Mouse (Mus musculus) MEL (cell line): ENCODE measurements around the gene Socs7. TPM values are rescaled to one million over a fixed set of nuclear protein-coding genes. Genes with fewer than 3 reads are reported as not detected.

Experiments
- DNase-seq: peaks from one replicate; pipeline ENCODE4 v3.0.0; 2011; ENCODE audit warnings: low read depth, low spot score
- H3K27ac ChIP-seq: 2 replicates; pipeline ENCODE4 v1.5.1; 2012; ENCODE audit warnings: low read depth, mild to moderate bottlenecking, control low read depth, low read length, moderate library complexity; ENCODE audit not compliant: control insufficient read depth
- H3K27me3 ChIP-seq, 2 experiments: fragments of 150-350 bp in 1 of 2; sonication (generic) in 1 of 2; 2 replicates each; pipeline ENCODE4 v1.6.1; 2012; ENCODE audit warnings: low read length in 2 of 2, mild to moderate bottlenecking in 2 of 2, improper control_type of control experiment in 1 of 2, moderate library complexity in 1 of 2; ENCODE audit not compliant: insufficient read depth in 2 of 2, control insufficient read depth in 1 of 2
- H3K36me3 ChIP-seq, 2 experiments: 2 replicates each; pipeline ENCODE4 v1.6.1; 2012 to 2014; ENCODE audit warnings: low read length in 2 of 2, improper control_type of control experiment in 1 of 2, inconsistent platforms in 1 of 2, mild to moderate bottlenecking in 1 of 2; ENCODE audit not compliant: insufficient read depth in 2 of 2, control insufficient read depth in 1 of 2
- H3K4me1 ChIP-seq, 2 experiments: fragments of 150-350 bp in 1 of 2; sonication (generic) in 1 of 2; 2 replicates each; pipeline ENCODE4 v1.6.1; 2012; ENCODE audit warnings: low read length in 2 of 2, improper control_type of control experiment in 1 of 2, mild to moderate bottlenecking in 1 of 2; ENCODE audit not compliant: insufficient read depth in 2 of 2, control insufficient read depth in 1 of 2
- H3K4me3 ChIP-seq, 2 experiments: fragments of 150-350 bp in 1 of 2; sonication (generic) in 1 of 2; 2 replicates each; pipeline ENCODE4 v1.5.1; 2012; ENCODE audit warnings: low read depth in 2 of 2, low read length in 2 of 2, mild to moderate bottlenecking in 2 of 2, moderate library complexity in 2 of 2, control low read depth in 1 of 2, improper control_type of control experiment in 1 of 2; ENCODE audit not compliant: control insufficient read depth in 1 of 2, insufficient read depth in 1 of 2
- H3K79me2 ChIP-seq: 2 replicates; pipeline ENCODE4 v1.6.1; 2012; ENCODE audit warnings: mild to moderate bottlenecking, low read length, moderate library complexity; ENCODE audit not compliant: control insufficient read depth, poor library complexity, insufficient read depth
- H3K9ac ChIP-seq: 2 replicates; pipeline ENCODE4 v1.6.1; 2012; ENCODE audit warnings: low read depth, mild to moderate bottlenecking, control low read depth, low read length, moderate library complexity; ENCODE audit not compliant: control insufficient read depth, poor library complexity, severe bottlenecking
- H3K9me3 ChIP-seq: fragments of 150-350 bp; sonication (generic); replicated peaks from 2 replicates; pipeline ENCODE4 v1.6.1; 2012; ENCODE audit warnings: mild to moderate bottlenecking, low read length, improper control_type of control experiment, moderate library complexity; ENCODE audit not compliant: insufficient read depth
- BHLHE40 ChIP-seq: IDR thresholded peaks from 2 replicates; pipeline ENCODE4 v1.6.1; 2012; ENCODE audit warnings: low read depth, mild to moderate bottlenecking, inconsistent platforms, low read length, improper control_type of control experiment, borderline replicate concordance
- CHD2 ChIP-seq: IDR thresholded peaks from 2 replicates; pipeline ENCODE4 v1.6.1; 2011; ENCODE audit warnings: low read length, improper control_type of control experiment
- CTCF ChIP-seq, 3 experiments: IDR thresholded peaks in 2 of 3; conservative IDR thresholded peaks in 1 of 3; 2 replicates each; pipeline ENCODE4 v1.5.1; 2011 to 2012; ENCODE audit warnings: low read length in 3 of 3, low read depth in 2 of 3, mild to moderate bottlenecking in 2 of 3, improper control_type of control experiment in 1 of 3, inconsistent platforms in 1 of 3, mixed read lengths in 1 of 3, moderate library complexity in 1 of 3; ENCODE audit not compliant: control insufficient read depth in 1 of 3, insufficient read depth in 1 of 3, poor library complexity in 1 of 3, severe bottlenecking in 1 of 3
- EP300 ChIP-seq, 2 experiments: IDR thresholded peaks; 2 replicates each; pipeline ENCODE4 v1.6.1; 2011; ENCODE audit warnings: improper control_type of control experiment in 2 of 2, low read length in 2 of 2, low read depth in 1 of 2, mild to moderate bottlenecking in 1 of 2
- GABPA ChIP-seq: IDR thresholded peaks from 2 replicates; pipeline ENCODE4 v1.6.1; 2012; ENCODE audit warnings: low read depth, mild to moderate bottlenecking, inconsistent platforms, low read length, improper control_type of control experiment, moderate library complexity
- GATA1 ChIP-seq: IDR thresholded peaks from 2 replicates; pipeline ENCODE4 v1.6.1; 2011; ENCODE audit warnings: low read depth, low read length, improper control_type of control experiment
- HCFC1 ChIP-seq: IDR thresholded peaks from 2 replicates; pipeline ENCODE4 v1.6.1; 2012; ENCODE audit warnings: low read depth, mild to moderate bottlenecking, inconsistent platforms, low read length, improper control_type of control experiment, moderate library complexity
- JUND ChIP-seq: IDR thresholded peaks from 2 replicates; pipeline ENCODE4 v1.6.1; 2011; ENCODE audit warnings: low read depth, mild to moderate bottlenecking, improper control_type of control experiment, low read length
- MAFK ChIP-seq: IDR thresholded peaks from 2 replicates; pipeline ENCODE4 v1.6.1; 2011; ENCODE audit warnings: low read depth, mild to moderate bottlenecking, low read length, improper control_type of control experiment, borderline replicate concordance
- MAX ChIP-seq: IDR thresholded peaks from 2 replicates; pipeline ENCODE4 v1.6.1; 2011; ENCODE audit warnings: low read length, improper control_type of control experiment
- MAZ ChIP-seq: IDR thresholded peaks from 2 replicates; pipeline ENCODE4 v1.6.1; 2012; ENCODE audit warnings: low read depth, mild to moderate bottlenecking, inconsistent platforms, low read length, improper control_type of control experiment
- MEF2A ChIP-seq: IDR thresholded peaks from 2 replicates; pipeline ENCODE4 v1.6.1; 2014; ENCODE audit warnings: low read depth, mild to moderate bottlenecking, inconsistent platforms, low read length, improper control_type of control experiment; ENCODE audit not compliant: poor library complexity, insufficient replicate concordance, severe bottlenecking; ENCODE audit errors: extremely low read depth
- MXI1 ChIP-seq: IDR thresholded peaks from 2 replicates; pipeline ENCODE4 v1.6.1; 2011; ENCODE audit warnings: mild to moderate bottlenecking, low read depth, low read length, improper control_type of control experiment
- MYB ChIP-seq: IDR thresholded peaks from 2 replicates; pipeline ENCODE4 v1.6.1; 2011; ENCODE audit warnings: mild to moderate bottlenecking, low read depth, low read length, improper control_type of control experiment
- NELFE ChIP-seq: IDR thresholded peaks from 2 replicates; pipeline ENCODE4 v1.6.1; 2011; ENCODE audit warnings: low read depth, low read length, improper control_type of control experiment
- RAD21 ChIP-seq: IDR thresholded peaks from 2 replicates; pipeline ENCODE4 v1.6.1; 2011; ENCODE audit warnings: mild to moderate bottlenecking, low read depth, low read length, improper control_type of control experiment
- SIN3A ChIP-seq: IDR thresholded peaks from 2 replicates; pipeline ENCODE4 v1.6.1; 2012; ENCODE audit warnings: low read length, improper control_type of control experiment, inconsistent platforms
- SMC3 ChIP-seq: IDR thresholded peaks from 2 replicates; pipeline ENCODE4 v1.6.1; 2011; ENCODE audit warnings: low read depth, low read length, improper control_type of control experiment
- TAL1 ChIP-seq: IDR thresholded peaks from 2 replicates; pipeline ENCODE4 v1.6.1; 2012; ENCODE audit warnings: mild to moderate bottlenecking, inconsistent platforms, low read length, moderate library complexity, mixed read lengths
- TCF12 ChIP-seq: IDR thresholded peaks from 2 replicates; pipeline ENCODE4 v1.6.1; 2014; ENCODE audit warnings: low read depth, mild to moderate bottlenecking, inconsistent platforms, low read length, improper control_type of control experiment, moderate library complexity
- UBTF ChIP-seq: IDR thresholded peaks from 2 replicates; pipeline ENCODE4 v1.6.1; 2012; ENCODE audit warnings: low read depth, mild to moderate bottlenecking, inconsistent platforms, low read length, improper control_type of control experiment, moderate library complexity, borderline replicate concordance; ENCODE audit not compliant: insufficient read depth
- USF1 ChIP-seq: IDR thresholded peaks from 2 replicates; pipeline ENCODE4 v1.6.1; 2014; ENCODE audit warnings: low read depth, mild to moderate bottlenecking, inconsistent platforms, low read length, improper control_type of control experiment, moderate library complexity
- ZC3H11A ChIP-seq: IDR thresholded peaks from 2 replicates; pipeline ENCODE4 v1.6.1; 2012; ENCODE audit warnings: low read depth, mild to moderate bottlenecking, inconsistent platforms, low read length, improper control_type of control experiment
- ZKSCAN1 ChIP-seq: IDR thresholded peaks from 2 replicates; pipeline ENCODE4 v1.6.1; 2012; ENCODE audit warnings: low read depth, mild to moderate bottlenecking, inconsistent platforms, low read length, improper control_type of control experiment, moderate library complexity
- ZMIZ1 ChIP-seq: IDR thresholded peaks from 2 replicates; pipeline ENCODE4 v1.6.1; 2012; ENCODE audit warnings: low read depth, mild to moderate bottlenecking, inconsistent platforms, low read length, improper control_type of control experiment, moderate library complexity
- polyA plus RNA-seq, 2 experiments: library from polyadenylated mRNA; stranded (reverse) in 1 of 2; unstranded in 1 of 2; fragments of >175 nt in 1 of 2; fragments of >200 nt in 1 of 2; gene quantifications; 2 replicates each; pipeline versions ENCODE4 v1.2.1 to v1.2.4; 2012; ENCODE audit warnings: low replicate concordance in 2 of 2, low read depth in 1 of 2; ENCODE audit not compliant: insufficient read length in 2 of 2, insufficient read depth in 1 of 2, missing spikeins in 1 of 2
- total RNA-seq: library from RNA; depleted of rRNA; stranded (reverse); fragments of 300-350 nt; gene quantifications from 2 replicates; pipeline ENCODE4 v1.2.3, GENCODE M21; 2012

Socs7 gene
- total and polyA plus RNA-seq, 3 experiments: 19.3 to 21.0 TPM; not detected in 1

GRCm38 (mm10) chr11:97334400-97334799 lies 28.0 kb upstream of the Socs7 start:
- peaks cover 0 to 3% of the 10 kb centered on the region in 2 experiments; a peak in 2 of 4 replicates for H3K27me3 ChIP-seq

DNA sequence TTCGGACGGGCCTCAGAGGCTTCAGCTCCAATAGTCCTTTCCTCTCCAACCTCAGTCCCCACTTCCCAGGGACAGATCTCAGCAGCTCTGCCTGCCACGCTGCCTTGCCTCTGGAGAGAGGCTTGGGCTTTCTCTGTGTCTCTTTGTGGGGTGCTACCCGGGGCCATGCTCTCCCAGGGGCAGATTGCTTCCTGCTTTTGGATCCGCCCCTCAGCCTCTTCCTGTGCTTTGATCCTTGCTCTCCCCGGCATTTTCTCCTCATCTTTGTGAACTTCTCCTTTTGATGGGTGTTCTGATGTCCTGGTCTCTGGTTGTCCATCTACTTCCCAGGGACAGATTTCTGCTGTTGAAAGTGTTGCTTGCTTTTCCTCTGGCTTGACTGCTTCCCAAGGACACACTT lies 26.1 kb upstream of the Socs7 start:
- no peaks in the 10 kb centered on the region for H3K4me1 ChIP-seq
- H3K27me3 ChIP-seq: peaks cover 0 to 3% of the 10 kb centered on the region in 2 experiments; a peak in 2 of 4 replicates

More at GRCm38 (mm10) chr11:97334400-97334799, 28.0 kb upstream of the Socs7 start:
- no peak for TF ChIP-seq USF1
- no peak for TF ChIP-seq ZMIZ1
- no peak for TF ChIP-seq NELFE
- TF ChIP-seq HCFC1: no peak
- no peak for TF ChIP-seq CHD2
- no peak for TF ChIP-seq CTCF (IDR thresholded peaks at IDR 0.05 in 2 of 3, conservative IDR thresholded peaks at IDR 0.05 in 1 of 3; ENCODE audit: control insufficient read depth in 1 of 3, insufficient read depth in 1 of 3, low read depth in 2 of 3, low read length in 3 of 3, poor library complexity in 1 of 3, severe bottlenecking in 1 of 3)
- no peak for TF ChIP-seq SMC3
- no peak for TF ChIP-seq RAD21
- TF ChIP-seq MYB: no peak
- TF ChIP-seq TCF12: no peak
- no peak for TF ChIP-seq MXI1
- no peak for TF ChIP-seq MAZ
- Histone ChIP-seq H3K9ac (no peak overlapping the region), H3K27ac (no peak overlapping the region), H3K36me3 (no peaks in the 10 kb centered on the region), H3K79me2 (no peaks in the 10 kb centered on the region), H3K4me1 (no peaks in the 10 kb centered on the region), H3K4me3 (no peak overlapping the region), H3K9me3 (no peaks in the 10 kb centered on the region)
- DNase-seq: no peak

More for the DNA sequence above, 26.1 kb upstream of the Socs7 start:
- no peaks in the 10 kb centered on the region for H3K36me3 ChIP-seq
- no peak overlapping the region for H3K4me3 ChIP-seq
- no peak overlapping the region for H3K9ac ChIP-seq
- H3K9me3 ChIP-seq: no peaks in the 10 kb centered on the region
- no peaks in the 10 kb centered on the region for H3K79me2 ChIP-seq
- TF ChIP-seq GABPA (no peak), CTCF (IDR thresholded peaks at IDR 0.05 in 2 of 3, conservative IDR thresholded peaks at IDR 0.05 in 1 of 3; ENCODE audit: control insufficient read depth in 1 of 3, insufficient read depth in 1 of 3, low read depth in 2 of 3, low read length in 3 of 3, poor library complexity in 1 of 3, severe bottlenecking in 1 of 3) (no peak), MEF2A (no peak), MAFK (no peak), ZC3H11A (no peak), UBTF (no peak), RAD21 (no peak), SIN3A (no peak), MYB (no peak), EP300 (IDR thresholded peaks at IDR 0.05; ENCODE audit: low read depth in 1 of 2, low read length in 2 of 2) (no peak), MAX (no peak), GATA1 (no peak), BHLHE40 (no peak), MXI1 (no peak), USF1 (no peak), ZKSCAN1 (no peak), JUND (no peak), TAL1 (no peak)
- TF ChIP-seq, all 39 proteins: peak for 0
- no peak overlapping the region for H3K27ac ChIP-seq
- DNase-seq: no peak
